Mouse (Mus musculus) midbrain, embryonic 14.5 days (tissue): ENCODE measurements around the gene Upf1. TPM values are rescaled to one million over a fixed set of nuclear protein-coding genes. Genes with fewer than 3 reads are reported as not detected.

Experiments
- ATAC-seq: fragments of 200-750 bp; cut with Nextera tagmentation; 2 replicates; pipeline ENCODE4 v1.8.0; 2017; ENCODE audit warnings: moderate number of reproducible peaks, moderate library complexity; ENCODE audit not compliant: low FRiP score, low TSS enrichment
- DNase-seq: peaks from one replicate; pipeline ENCODE4 v3.0.0-alpha.2; 2015
- H3K27ac ChIP-seq: fragments of 300-500 bp; sonication (generic); replicated peaks from 2 replicates; pipeline ENCODE4 v1.5.1; 2014; ENCODE audit warnings: mild to moderate bottlenecking, low read depth, low read length, moderate library complexity
- H3K27me3 ChIP-seq: fragments of 300-500 bp; sonication (generic); 2 replicates; pipeline ENCODE4 v1.6.1; 2014; ENCODE audit warnings: low read length, control low read depth, mixed read lengths; ENCODE audit not compliant: control insufficient read depth, insufficient read depth
- H3K36me3 ChIP-seq: fragments of 300-500 bp; sonication (generic); 2 replicates; pipeline ENCODE4 v1.6.1; 2014; ENCODE audit warnings: low read length, control low read depth; ENCODE audit not compliant: control insufficient read depth, insufficient read depth
- H3K4me1 ChIP-seq: fragments of 300-500 bp; sonication (generic); 2 replicates; pipeline ENCODE4 v1.6.1; 2014; ENCODE audit warnings: mild to moderate bottlenecking, antibody characterized with exemption, low read length, control low read depth; ENCODE audit not compliant: control insufficient read depth, insufficient read depth
- H3K4me2 ChIP-seq: fragments of 300-500 bp; sonication (generic); 2 replicates; pipeline ENCODE4 v1.6.1; 2014; ENCODE audit warnings: mild to moderate bottlenecking, low read length, moderate library complexity
- H3K4me3 ChIP-seq: fragments of 300-500 bp; sonication (generic); replicated peaks from 2 replicates; pipeline ENCODE4 v1.5.1; 2014; ENCODE audit warnings: low read depth, low read length
- H3K9ac ChIP-seq: fragments of 300-500 bp; sonication (generic); replicated peaks from 2 replicates; pipeline ENCODE4 v1.6.1; 2014; ENCODE audit warnings: mild to moderate bottlenecking, low read length, moderate library complexity
- H3K9me3 ChIP-seq: fragments of 300-500 bp; sonication (generic); 2 replicates; pipeline ENCODE4 v1.6.1; 2016; ENCODE audit warnings: low read length, control low read depth, mixed read lengths; ENCODE audit not compliant: control insufficient read depth
- WGBS: fragments of 180-500 bp; shearing (Covaris S2); extraction: QIAGEN DNeasy Blood & Tissue Kit; methylation state at CpG from one replicate; pipeline ENCODE4 v1.1.7; 2014; 5-methylcytosine and 5-hydroxymethylcytosine counted together
- polyA plus RNA-seq: library from polyadenylated mRNA; unstranded; fragments of >200 nt; fragmentation: Nextera tagmentation; extraction: Ambion mirVana; gene quantifications from 2 replicates; pipeline ENCODE4 v1.2.1, GENCODE M21; 2014

Upf1 gene
- polyA plus RNA-seq, 1 experiment from 2014 or later: 18.4 TPM

- H3K9me3 ChIP-seq: no peaks in the 10 kb centered on the region
- H3K27ac ChIP-seq: no peak overlapping the region
- no peaks in the 10 kb centered on the region for H3K27me3 ChIP-seq
- no peaks in the 10 kb centered on the region for H3K4me1 ChIP-seq
- WGBS: 97% methylated on average over 7 of the region's 7 CpGs
- no peak overlapping the region for H3K9ac ChIP-seq
- DNase-seq: no peak
- peaks cover 97% of the 10 kb centered on the region for H3K36me3 ChIP-seq
- ATAC-seq: no peak
- no peak overlapping the region for H3K4me3 ChIP-seq
- no peak overlapping the region for H3K4me2 ChIP-seq
Measured at GRCm38 (mm10) chr8:70338931-70339330, 14.1 kb downstream of the Upf1 start.

GRCm38 (mm10) chr8:70332878-70333202, 20.2 kb downstream of the Upf1 start:
- H3K27ac ChIP-seq: no peak overlapping the region
- no peak overlapping the region for H3K4me3 ChIP-seq
- 95% methylated on average over 6 of the region's 6 CpGs for WGBS
- H3K9ac ChIP-seq: no peak overlapping the region
- peaks cover 89% of the 10 kb centered on the region for H3K36me3 ChIP-seq
- ATAC-seq: no peak
- no peaks in the 10 kb centered on the region for H3K9me3 ChIP-seq
- no peak overlapping the region for H3K4me2 ChIP-seq
- no peak for DNase-seq
- H3K4me1 ChIP-seq: peaks cover 15% of the 10 kb centered on the region; the same call in 1 of the 2 replicates
- H3K27me3 ChIP-seq: no peaks in the 10 kb centered on the region

GRCm38 (mm10) chr8:70332070-70332877, 20.8 kb downstream of the Upf1 start:
- H3K4me1 ChIP-seq: peaks cover 15% of the 10 kb centered on the region; the same call in 1 of the 2 replicates
- 25% methylated on average over 41 of the region's 41 CpGs for WGBS
- no peak overlapping the region for H3K4me3 ChIP-seq
- DNase-seq (peak; percentile 92), ATAC-seq (peak; percentile 79)
- no peaks in the 10 kb centered on the region for H3K27me3 ChIP-seq
- H3K36me3 ChIP-seq: peaks cover 86% of the 10 kb centered on the region
- no peak overlapping the region for H3K9ac ChIP-seq
- H3K4me2 ChIP-seq: peak overlapping the region; percentile 29; the same call in 1 of the 2 replicates
- peak overlapping the region; percentile 52 for H3K27ac ChIP-seq
- no peaks in the 10 kb centered on the region for H3K9me3 ChIP-seq

- peaks cover 15% of the 10 kb centered on the region; the same call in 1 of the 2 replicates for H3K4me1 ChIP-seq
- H3K4me2 ChIP-seq: no peak overlapping the region
- no peaks in the 10 kb centered on the region for H3K9me3 ChIP-seq
- H3K4me3 ChIP-seq: no peak overlapping the region
- DNase-seq (peak; percentile 64), ATAC-seq (no peak)
- H3K27me3 ChIP-seq: no peaks in the 10 kb centered on the region
- 50% methylated on average over 19 of the region's 19 CpGs for WGBS
- peak overlapping the region; percentile 57; the same call in 1 of the 2 replicates for H3K27ac ChIP-seq
- H3K9ac ChIP-seq: peak overlapping the region; percentile 23; the same call in 1 of the 2 replicates
- H3K36me3 ChIP-seq: peaks cover 83% of the 10 kb centered on the region
Measured at GRCm38 (mm10) chr8:70331526-70331925, 21.6 kb downstream of the Upf1 start.

- DNase-seq (peak; percentile 82), ATAC-seq (peak; percentile 74)
- no peaks in the 10 kb centered on the region for H3K9me3 ChIP-seq
- peaks cover 83% of the 10 kb centered on the region for H3K36me3 ChIP-seq
- H3K27ac ChIP-seq: peak overlapping the region; percentile 26; the same call in 1 of the 2 replicates
- no peak overlapping the region; the same call in 1 of the 2 replicates for H3K4me2 ChIP-seq
- H3K9ac ChIP-seq: 0 out of 2 replicates have a peak overlapping the region, but pooled peaks have one; percentile 12
- H3K4me3 ChIP-seq: no peak overlapping the region
- H3K4me1 ChIP-seq: peaks cover 15% of the 10 kb centered on the region; the same call in 1 of the 2 replicates
- WGBS: 23% methylated on average over 53 of the region's 53 CpGs
- no peaks in the 10 kb centered on the region for H3K27me3 ChIP-seq
Measured at GRCm38 (mm10) chr8:70330741-70331364, 22.2 kb downstream of the Upf1 start.

- Histone ChIP-seq H3K27ac (peak overlapping the region; percentile 26; the same call in 1 of the 2 replicates), H3K9ac (no peak overlapping the region; the same call in 1 of the 2 replicates), H3K4me3 (no peak overlapping the region), H3K4me1 (peaks cover 15% of the 10 kb centered on the region; the same call in 1 of the 2 replicates), H3K27me3 (no peaks in the 10 kb centered on the region), H3K4me2 (0 out of 2 replicates have a peak overlapping the region, but pooled peaks have one; percentile 21), H3K9me3 (no peaks in the 10 kb centered on the region), H3K36me3 (peaks cover 80% of the 10 kb centered on the region)
- ATAC-seq (peak; percentile 11), DNase-seq (peak; percentile 31)
- 8% methylated on average over 45 of the region's 45 CpGs for WGBS
Measured at GRCm38 (mm10) chr8:70329835-70330740, 23.0 kb downstream of the Upf1 start.

- H3K9ac ChIP-seq: no peak within 1 kb of the TSS; the same call in 1 of the 2 replicates
- H3K4me2 ChIP-seq: 0 out of 2 replicates have a peak within 1 kb of the TSS, but pooled peaks have one; percentile 21
- no peak for ATAC-seq
- H3K27ac ChIP-seq: peak within 1 kb of the TSS; percentile 26; the same call in 1 of the 2 replicates
- WGBS: 26% methylated on average over 14 of the region's 14 CpGs
- no peak for DNase-seq
- no peaks in the 10 kb centered on the region for H3K9me3 ChIP-seq
- peaks cover 80% of the 10 kb centered on the region for H3K36me3 ChIP-seq
- H3K27me3 ChIP-seq: no peaks in the 10 kb centered on the region
- peaks cover 15% of the 10 kb centered on the region; the same call in 1 of the 2 replicates for H3K4me1 ChIP-seq
- H3K4me3 ChIP-seq: no peak within 1 kb of the TSS
Measured at GRCm38 (mm10) chr8:70329124-70329834, 23.8 kb downstream of the Upf1 start, which contains the start of gene Gdf1. Gene Gdf1, plus strand, starts transcription at chr8:70329817.
